Mouse (Mus musculus) gastrocnemius, postnatal 36 days (tissue): ENCODE measurements around the gene Rab3il1. TPM values are rescaled to one million over a fixed set of nuclear protein-coding genes. Genes with fewer than 3 reads are reported as not detected.

Experiments
- DNase-seq, 2 experiments: peaks; one replicate each; pipeline ENCODE4 v3.0.0; 2022
- intact Hi-C: fragments of 180-260 bp; cut with DNase I; formaldehyde crosslinking; loops from one replicate; pipeline ENCODE4 v1.15.1; 2025
- total RNA-seq, 2 experiments: library from RNA; stranded (reverse); gene quantifications; 2 replicates each; pipeline ENCODE4 v1.2.3; 2021

The Rab3il1 gene
- total RNA-seq, 2 experiments from 2014 or later, result 4.5 to 4.6 TPM

DNA sequence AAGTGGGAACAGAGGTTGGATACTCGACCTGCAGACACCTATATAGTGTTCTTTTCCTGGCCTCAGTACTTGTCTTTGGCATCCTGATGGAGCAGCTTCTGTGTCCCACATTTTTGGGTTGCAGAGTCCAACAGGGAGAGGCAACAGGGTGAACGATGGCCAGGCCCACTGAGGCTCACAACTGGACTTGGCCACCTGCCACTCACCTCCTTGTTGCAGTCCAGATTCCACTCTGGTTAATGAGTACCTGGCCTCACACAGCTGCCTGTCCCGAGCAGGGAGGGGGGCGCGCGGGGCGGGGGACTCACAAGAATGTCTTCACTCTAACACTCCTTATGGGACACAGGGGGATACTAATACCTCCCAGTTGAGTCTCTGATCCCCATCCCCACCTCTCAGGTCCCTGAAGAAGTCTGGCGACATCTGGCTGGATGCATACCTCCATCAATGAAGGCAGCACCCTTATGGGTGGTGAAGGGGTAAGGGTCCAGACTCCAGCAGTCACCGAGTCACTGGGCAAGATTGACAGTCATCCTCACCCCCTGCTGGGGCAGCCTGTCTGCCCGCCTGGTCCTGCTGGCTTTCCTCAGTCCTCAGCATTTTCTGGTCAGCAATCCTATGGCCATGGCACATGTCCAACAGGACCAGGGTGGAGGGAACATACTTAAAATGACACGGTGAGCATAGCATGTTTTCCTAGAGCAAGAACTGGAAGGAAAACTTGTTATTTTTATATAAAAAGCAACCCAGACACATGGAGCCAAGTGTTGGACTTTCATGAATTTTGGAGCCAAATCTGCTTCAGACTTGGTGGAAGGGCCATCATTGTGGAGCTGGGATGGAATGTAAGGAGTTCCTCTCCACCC, 56.2 kb downstream of the Rab3il1 start:
- intact Hi-C loops, result no loop called here
- no peak for DNase-seq

DNA sequence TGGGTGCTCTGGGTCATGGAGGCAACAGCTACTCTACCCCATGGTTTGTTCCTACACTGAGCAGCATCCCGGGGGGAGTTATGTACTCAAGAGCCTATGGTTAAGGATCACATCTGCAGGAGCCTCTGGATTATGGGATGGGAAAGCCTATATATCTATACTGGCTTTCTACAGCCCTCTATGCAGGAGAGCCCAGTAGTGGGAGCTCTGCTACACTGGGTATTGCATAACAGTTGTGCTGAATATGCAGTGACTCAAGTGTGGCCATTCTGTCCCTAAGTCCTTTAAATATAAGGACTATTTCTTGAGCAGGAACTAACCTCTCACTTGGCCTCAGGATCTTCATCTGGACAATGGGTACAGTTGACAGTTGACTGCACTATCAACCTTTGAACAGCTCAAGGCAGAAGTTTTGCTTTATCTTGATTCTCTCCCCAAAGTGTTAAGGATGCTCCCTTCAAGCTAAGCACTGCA, 56.9 kb downstream of the Rab3il1 start:
- intact Hi-C loops, result no loop called here
- no peak for DNase-seq

DNA sequence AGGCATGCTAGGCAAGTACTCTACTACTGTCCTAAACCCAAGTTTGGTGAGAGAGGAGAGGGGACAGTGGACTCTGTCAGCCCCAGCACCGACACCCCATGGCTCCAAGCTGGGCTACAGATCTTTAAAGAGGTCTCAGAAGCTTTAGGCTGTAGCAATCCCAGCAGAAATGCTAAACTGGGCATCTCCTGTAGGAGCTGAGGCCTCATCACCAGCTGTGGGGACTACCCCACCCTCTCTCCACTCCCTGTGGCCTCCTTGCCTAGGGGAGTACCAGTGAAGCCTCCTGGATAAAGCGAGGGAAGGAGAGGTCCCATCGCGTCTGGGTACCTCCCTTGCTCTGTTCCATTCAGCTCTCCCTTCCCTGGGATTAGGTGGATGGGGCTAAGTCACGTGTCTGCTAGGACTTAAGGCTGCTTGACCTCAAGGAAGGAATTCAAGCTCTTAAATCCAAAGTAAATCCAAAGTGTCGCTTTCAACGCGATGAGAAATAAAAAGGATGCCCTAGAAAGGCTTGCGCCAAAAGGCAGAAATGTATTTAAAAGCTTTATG, 57.5 kb downstream of the Rab3il1 start:
- no peak for DNase-seq
- intact Hi-C loops, result no loop called here

DNA sequence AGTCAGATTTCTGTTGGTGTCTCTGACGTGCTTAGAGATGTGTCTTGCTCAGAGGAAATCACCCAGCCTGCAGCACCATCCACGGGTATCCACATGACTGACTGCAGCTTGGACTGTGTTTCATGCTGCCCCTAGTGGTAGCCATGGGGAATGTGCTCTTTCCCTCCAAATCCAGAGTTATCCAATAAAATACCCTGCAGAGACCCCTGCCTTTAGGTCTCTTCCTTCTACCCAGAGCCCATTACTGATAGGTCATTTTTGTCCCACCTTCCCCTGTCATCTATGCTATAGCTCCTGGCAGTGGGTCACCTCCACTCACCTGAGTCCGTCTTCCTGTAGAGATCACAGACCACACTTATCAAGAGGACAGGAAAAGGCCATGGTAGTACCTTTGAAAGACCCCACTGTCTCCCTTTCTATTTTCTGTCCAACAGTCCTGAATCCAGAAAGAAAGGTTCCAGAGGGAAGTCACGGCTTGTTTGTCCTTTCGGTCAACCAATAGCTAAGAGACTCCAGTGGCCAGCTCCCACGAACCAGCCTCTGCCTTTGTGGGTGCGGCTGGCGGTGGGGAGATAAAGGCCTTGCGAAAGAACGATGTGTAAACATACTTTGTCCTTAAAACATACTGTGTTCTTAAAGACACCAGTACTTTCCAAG, 58.6 kb downstream of the Rab3il1 start:
- no peak for DNase-seq
- intact Hi-C loops, result no loop called here

DNA sequence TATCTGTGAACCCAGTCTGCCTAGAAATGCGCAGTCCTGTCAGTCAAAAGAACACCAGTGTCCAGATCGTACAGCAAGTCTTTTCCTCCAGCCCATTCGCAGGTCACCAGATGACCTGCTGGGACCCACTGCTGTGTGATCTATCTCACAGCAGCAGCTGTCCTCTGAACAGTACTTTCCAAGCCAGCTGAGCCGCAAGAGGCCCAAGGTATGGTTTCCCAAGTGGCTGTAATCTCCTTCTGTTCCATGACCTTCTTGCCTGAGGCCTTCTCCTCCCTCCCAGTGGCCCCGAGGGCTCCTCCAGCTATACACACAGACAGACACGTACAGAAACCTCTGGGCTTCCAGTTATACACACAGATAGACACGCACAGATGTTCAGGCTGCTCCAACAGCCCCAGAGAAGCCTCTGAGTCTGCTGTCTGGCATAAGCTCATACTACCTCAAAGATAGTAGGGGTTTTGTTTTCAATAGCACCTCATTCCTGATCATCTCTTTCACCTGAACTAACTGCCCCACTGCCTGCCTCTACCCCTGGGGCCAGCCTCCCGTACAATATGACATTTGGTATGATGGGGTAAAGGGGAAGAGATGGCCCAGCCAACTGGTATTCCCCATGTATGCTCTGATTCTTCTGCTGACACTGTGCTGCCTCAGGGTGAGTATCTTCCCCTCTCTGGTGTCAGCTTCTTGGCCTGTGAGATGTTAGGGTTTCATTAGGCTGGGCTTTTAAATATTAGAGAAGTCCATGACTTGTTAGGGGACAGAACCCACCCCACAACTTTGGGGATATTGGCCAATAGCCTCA, 59.5 kb downstream of the Rab3il1 start:
- DNase-seq, result no peak
- intact Hi-C loops, result no loop called here

DNA sequence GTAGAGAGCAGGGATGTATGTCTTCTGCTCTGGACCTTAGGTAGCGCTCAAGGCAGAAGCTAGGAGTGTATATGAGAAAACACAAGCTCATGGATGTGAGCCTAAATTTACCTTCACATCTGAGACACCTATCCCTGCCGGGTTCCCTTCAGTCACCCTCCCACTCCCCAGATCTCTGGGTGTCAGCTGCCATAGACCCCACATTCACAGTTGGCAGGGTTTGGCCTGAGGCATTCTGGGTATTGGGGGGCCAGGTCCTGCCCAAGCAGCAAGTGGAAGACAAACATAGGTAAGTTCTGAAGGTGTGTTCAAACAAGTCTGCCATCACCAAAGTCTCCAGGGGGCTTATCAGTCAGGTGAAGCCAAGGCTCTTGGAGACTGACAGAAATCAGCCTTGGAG, 60.2 kb downstream of the Rab3il1 start:
- no peak for DNase-seq
- intact Hi-C loops, result no loop called here

DNA sequence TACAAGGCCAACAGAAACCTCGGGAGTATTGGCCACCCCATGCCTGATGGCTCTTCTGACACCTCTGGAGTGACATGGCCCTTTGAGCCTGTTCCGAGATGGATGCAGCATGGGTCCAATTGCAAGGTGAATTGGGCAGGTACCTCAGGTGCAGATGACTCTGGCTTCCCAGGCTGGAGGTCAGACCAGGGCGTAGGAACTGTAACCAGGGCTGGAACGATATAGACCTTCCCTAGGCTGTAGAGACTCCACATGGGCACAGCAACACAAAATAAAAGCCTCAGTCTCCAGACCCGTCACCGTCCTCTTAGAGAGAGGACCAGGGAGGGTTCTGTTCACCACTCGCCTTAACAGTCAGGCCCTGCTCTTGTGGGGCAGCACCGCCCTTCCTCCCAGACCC, 60.8 kb downstream of the Rab3il1 start:
- no peak for DNase-seq
- intact Hi-C loops, result no loop called here

DNA sequence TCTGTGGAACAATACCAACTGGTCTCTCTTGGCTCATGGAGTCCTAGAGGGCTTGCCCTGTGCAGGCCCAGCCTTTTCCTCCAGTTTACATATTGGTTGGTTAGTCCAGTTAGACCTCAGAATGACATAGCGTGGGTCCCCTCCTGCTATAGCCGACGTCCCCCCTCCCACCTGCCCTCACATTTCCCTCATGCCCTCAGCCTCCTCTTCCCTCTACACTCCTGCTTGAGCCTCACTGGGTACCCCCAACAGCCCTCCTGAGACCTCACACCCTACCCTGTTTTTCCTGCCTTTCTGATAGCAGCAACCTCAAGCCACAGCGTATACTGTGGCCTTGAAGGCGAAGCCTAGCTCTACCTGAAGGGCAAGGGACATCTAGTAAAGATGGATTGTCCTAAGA, 61.4 kb downstream of the Rab3il1 start:
- intact Hi-C loops, result no loop called here
- no peak for DNase-seq

DNA sequence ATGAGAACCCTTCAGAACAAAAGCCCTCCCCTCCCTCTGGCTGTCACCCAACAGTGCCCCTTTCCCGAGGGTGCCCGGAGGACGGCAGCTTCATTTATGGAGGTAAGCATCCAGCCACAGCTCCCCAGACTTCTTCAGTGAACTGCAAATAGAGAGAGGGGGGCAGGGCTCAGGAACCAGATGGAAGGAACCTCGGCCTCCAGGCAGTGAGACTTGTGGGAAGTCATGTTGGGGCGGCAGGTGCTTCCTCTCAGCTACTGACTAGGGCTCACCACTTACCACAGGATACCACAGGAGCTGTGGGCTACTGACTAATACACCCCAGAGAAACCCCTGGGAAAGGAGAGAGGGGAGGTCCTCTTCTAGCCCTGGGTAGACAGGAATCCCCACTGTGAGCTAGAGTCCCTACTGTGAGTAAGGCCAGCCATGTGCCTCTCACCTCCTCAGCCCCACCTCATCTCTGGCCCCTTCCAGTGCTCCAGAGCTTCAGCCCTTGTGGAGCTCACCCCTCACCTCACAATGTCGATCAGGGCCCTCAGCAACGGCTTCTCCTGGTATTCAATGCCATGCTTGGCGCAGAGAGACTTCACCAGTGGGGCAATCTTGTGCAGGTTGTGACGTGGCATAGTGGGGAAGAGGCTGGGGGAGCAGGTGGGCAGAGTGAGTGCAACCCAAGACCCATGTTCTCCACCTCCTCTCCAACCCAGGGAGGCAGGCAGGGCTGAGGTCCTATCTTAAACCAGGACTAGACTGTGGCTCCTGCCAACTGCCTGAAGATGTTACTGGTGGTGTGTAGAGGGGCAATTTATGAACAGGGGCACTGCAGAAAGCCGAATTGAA, 62.9 kb downstream of the Rab3il1 start:
- intact Hi-C loops, result no loop called here
- DNase-seq, result no peak

DNA sequence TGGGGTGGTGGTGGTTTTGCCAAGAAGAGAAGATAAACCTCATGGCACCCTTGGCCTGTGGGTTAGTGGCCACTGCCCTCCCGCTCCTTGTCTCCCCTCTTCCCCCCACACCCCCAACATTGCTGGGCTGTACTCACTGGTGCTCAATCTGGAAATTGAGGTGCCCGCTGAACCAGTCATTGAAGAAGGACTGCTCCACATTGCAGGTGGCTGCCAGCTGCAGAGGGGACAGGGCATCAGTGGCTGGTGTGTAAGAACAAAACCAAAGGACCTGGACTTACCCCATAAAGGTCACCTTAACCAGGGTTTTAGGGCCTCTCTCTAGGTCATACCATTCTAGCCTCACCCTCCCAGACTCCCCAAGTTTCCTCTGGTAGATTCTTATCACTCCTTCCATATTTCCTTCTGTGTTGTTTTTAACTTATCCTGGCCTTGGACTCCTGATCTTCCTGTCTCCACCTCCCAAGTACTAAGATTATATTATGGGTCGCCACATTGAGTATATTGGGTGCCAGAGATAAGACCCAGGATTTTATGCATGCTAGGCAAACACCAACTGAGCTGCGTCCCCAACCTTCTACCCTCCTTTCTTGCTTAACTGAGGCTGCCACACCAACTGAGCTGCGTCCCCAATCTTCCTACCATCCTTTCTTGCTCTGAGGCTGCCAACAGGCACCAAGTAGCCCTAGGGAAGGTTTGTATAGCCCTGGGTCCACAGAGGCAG, 64.2 kb downstream of the Rab3il1 start:
- DNase-seq, result no peak
- intact Hi-C loops, result no loop called here

DNA sequence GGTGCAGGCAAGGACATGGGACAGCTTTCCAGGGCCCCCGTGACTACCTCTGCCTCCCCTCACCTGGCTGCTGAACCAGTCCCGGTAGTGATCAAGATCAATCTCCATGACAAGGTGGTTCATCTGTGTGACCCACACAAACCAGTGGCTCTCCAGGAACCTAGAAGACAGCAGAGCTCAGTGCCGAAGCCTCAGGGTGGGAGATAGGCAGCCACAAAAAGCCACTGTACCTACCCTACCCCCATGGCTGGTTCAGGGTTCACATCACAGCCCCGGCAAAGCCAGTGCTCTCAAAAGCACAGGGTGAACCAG, 64.7 kb downstream of the Rab3il1 start:
- intact Hi-C loops, result no loop called here
- no peak for DNase-seq

DNA sequence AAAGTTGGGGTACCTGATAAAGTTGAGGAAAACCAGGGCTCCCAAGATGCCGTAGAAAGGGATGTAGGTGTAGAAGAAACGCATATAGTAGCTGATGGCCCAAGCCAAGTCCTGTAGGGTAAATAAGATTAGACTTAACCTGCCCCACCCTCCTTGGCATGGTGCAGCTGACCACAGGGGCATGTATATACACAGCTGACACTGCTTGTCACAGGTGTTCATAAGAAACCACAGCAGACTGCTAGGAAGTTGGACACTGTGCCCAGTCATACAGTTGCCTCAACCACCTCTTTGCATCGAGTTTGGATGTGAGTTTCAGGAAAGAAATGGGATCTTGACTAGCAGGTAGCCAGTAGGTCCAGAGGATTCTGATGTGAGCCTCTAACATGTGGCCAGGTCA, 65.0 kb downstream of the Rab3il1 start:
- intact Hi-C loops, result no loop called here
- no peak for DNase-seq

DNA sequence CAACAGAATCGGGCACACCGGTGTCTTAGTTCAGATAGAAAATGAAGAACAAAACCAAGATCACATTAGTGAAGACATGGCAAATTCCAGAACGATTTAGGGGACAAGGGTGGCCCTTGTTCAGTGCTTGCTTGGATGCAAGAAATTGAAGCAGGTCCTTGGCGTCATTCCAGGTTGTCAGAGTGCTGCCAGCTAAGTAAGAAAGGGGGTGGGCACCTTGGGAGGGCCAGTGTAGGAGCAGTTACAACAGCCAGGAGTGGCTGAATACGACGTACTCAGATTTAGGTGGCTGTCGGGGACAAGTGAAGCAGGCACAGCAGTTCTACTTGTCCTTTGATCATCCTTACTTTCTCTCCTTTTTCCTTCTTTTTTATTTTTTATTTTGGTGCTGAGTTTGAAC, 66.2 kb downstream of the Rab3il1 start:
- intact Hi-C loops, result no loop called here
- no peak for DNase-seq

DNA sequence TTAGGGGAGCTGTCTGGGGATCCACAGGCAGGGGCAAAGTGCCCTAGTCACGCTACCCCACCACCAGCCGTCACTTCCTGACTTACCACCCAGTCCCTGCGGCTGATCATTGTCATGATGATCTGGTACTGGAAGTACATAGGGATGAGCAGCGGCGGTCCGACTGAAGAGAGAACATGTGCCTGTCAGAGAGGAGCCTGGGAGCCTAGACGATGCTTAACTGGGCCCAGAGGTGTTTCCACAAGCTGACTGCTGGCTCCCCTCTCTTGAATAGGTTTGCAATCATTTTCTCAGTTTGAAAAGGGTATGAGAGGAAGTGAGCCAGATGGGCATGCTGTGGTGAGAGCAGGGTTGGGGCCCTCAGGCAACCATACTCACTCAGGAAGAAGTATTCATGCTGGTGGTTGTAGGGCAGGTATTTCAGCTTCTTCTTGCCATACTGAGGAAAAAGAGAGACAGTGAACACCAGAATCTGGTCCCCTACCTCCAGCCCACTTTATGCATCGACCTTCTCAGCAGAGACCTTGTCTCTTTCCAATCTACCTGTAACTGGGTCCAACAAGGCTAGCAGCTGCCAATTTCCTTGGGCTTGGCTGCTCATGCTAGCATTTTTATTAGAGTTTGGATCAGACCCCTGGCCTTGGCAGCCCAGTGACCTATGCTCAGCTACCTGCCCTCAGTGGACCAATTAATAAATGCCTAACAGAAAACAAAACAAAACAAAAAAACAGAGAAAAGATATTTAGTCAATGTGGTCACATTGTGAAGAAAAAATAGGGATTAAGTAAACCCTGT, 68.9 kb downstream of the Rab3il1 start:
- no peak for DNase-seq
- intact Hi-C loops, result no loop called here

DNA sequence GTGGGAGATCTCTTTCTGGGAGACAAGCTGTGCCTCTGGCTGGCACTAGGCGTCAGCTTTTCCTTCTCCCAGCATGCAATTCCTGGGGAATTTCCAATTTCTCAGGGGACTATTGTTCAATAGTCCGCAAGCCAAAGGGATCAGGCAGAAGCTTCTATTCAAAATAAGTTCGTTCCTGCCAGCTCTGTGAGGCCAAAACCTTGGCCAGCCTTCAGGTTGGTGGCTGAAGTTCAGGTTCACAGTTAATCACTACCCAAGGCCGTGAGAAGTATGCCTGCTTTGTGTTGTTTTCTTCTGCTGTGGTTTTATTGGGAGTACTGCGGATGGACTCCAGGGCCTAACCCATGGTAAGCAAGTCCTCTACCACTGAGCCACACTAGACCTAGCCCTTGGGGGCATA, 69.7 kb downstream of the Rab3il1 start:
- intact Hi-C loops, result no loop called here
- DNase-seq, result no peak

DNA sequence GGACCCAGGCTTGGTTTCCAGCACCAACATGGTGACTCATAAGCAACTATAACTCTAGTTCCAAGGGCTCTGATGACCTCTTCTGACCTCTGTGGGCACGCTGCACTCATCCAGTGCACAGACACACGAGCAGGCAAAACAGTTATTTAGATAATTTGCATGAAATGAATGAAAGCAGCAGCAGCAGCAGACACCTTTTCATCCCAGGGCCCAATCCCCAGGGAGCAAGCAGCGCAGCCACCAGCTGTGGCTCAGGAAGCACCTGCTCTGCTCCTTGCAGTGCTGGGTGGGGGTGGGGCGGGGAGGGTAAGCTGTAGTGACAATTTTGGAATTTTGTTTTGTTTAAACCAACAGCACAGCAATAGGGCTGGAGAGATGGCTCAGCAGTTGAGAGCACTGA, 70.4 kb downstream of the Rab3il1 start:
- DNase-seq, result no peak
- intact Hi-C loops, result no loop called here

DNA sequence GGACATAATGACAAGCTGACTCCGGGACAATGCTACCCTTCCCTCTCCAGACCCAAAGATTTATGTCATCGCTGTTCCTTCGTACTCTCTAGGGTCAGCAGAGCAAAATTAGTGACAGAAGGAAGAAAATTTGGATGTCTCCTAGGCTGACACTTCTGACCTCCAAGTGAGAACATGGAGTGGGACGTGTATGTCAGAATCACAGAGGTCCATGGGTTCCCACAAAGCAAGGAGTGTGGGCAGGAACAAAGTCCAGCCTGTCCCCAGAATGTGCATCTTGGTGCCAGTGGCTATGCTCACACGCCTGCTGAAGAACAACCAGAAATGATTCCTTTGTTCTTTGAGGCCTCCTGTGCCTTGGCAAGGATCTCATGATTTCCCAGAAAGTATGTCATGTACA, 71.7 kb downstream of the Rab3il1 start:
- no peak for DNase-seq
- intact Hi-C loops, result no loop called here

DNA sequence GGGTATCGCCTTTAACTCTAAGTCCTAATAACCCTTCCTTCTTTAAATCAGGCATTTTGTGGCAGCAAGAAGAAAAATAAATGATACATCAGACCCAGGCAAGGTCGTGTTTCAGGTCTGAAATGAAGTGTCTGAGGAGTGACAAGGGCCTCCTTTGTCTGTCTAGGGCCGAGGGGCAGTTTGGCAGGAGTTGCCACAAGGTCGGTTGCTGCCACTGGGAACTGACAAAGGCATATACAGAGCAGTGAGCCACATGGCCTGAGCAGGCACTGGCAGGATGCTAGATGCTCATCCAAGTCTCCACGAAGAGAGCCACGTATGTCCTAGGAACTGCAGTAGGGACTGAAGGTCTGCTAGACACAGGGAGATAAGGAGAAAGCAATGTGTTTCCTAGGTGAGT, 76.9 kb downstream of the Rab3il1 start:
- intact Hi-C loops, result no loop called here
- no peak for DNase-seq

DNA sequence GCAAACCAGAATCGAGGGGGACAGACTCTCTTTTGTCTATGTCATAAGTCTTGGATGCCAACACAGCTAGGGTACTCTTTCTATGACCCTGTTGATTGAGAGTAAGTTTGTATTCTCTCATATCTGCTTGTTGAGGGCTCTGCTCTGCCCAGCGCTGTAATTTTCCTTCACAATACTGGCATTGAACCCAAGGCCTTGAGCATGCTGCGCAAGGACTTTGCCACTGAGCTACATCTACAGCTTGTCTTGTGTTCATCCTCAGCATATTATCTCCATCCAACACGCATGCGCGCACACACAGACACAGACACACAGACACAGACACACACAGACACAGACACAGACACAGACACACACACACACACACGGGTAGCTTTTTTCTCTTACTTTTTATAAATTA, 78.9 kb downstream of the Rab3il1 start:
- intact Hi-C loops, result no loop called here
- no peak for DNase-seq
